Mouse (Mus musculus) hindbrain, postnatal 0 days (tissue): ENCODE results near the gene Gm20388. TPM values are rescaled to one million over a fixed set of nuclear protein-coding genes. Genes with fewer than 3 reads are reported as not detected.
"Not testable (repeated sequence)": the region's sequence is repeated elsewhere in the genome, so short reads cannot be mapped to it uniquely, and the experiment has no call there.

ENCODE experiments used
- ATAC-seq: fragments of 200-750 bp; cut with Nextera tagmentation; 2 replicates; pipeline ENCODE4 v1.8.0; 2017; ENCODE audit warnings: mild to moderate bottlenecking, moderate TSS enrichment, moderate library complexity
- DNase-seq: peaks from one replicate; pipeline ENCODE4 v3.0.0-alpha.2; 2015; ENCODE audit warnings: low spot score
- H3K27ac ChIP-seq: fragments of 300-500 bp; sonication (generic); 2 replicates; pipeline ENCODE4 v1.5.1; 2014; ENCODE audit warnings: mild to moderate bottlenecking
- H3K27me3 ChIP-seq: fragments of 300-500 bp; sonication (generic); 2 replicates; pipeline ENCODE4 v1.6.1; 2014; ENCODE audit warnings: low read length, mixed read lengths; ENCODE audit not compliant: insufficient read depth
- H3K36me3 ChIP-seq: fragments of 300-500 bp; sonication (generic); 2 replicates; pipeline ENCODE4 v1.6.1; 2014; ENCODE audit warnings: low read length, mixed read lengths; ENCODE audit not compliant: insufficient read depth
- H3K4me1 ChIP-seq: fragments of 300-500 bp; sonication (generic); 2 replicates; pipeline ENCODE4 v1.6.1; 2014; ENCODE audit warnings: antibody characterized with exemption, low read length, mixed read lengths; ENCODE audit not compliant: insufficient read depth
- H3K4me2 ChIP-seq: fragments of 300-500 bp; sonication (generic); 2 replicates; pipeline ENCODE4 v1.6.1; 2014; ENCODE audit warnings: low read depth, mild to moderate bottlenecking, low read length, moderate library complexity, mixed read lengths
- H3K4me3 ChIP-seq: fragments of 300-500 bp; sonication (generic); 2 replicates; pipeline ENCODE4 v1.5.1; 2014; ENCODE audit warnings: low read length
- H3K9ac ChIP-seq: fragments of 300-500 bp; sonication (generic); replicated peaks from 2 replicates; pipeline ENCODE4 v1.6.1; 2014; ENCODE audit warnings: mild to moderate bottlenecking, low read length, moderate library complexity, mixed read lengths
- H3K9me3 ChIP-seq: fragments of 300-500 bp; sonication (generic); 2 replicates; pipeline ENCODE4 v1.6.1; 2016; ENCODE audit warnings: low read length, mixed read lengths
- CTCF ChIP-seq: IDR thresholded peaks from 2 replicates; pipeline ENCODE4 v1.5.1; 2016; ENCODE audit warnings: antibody characterized with exemption, control low read depth, low read depth
- WGBS: fragments of 180-500 bp; shearing (Covaris S2); extraction: QIAGEN DNeasy Blood & Tissue Kit; methylation state at CpG from one replicate; pipeline ENCODE4 v1.1.7; 2014; 5-methylcytosine and 5-hydroxymethylcytosine counted together
- polyA plus RNA-seq: library from polyadenylated mRNA; unstranded; fragments of >200 nt; fragmentation: Nextera tagmentation; extraction: Ambion mirVana; gene quantifications from 2 replicates; pipeline ENCODE4 v1.2.1, GENCODE M21; 2015
- total RNA-seq: library from RNA; depleted of rRNA; stranded (reverse); fragments of >200 nt; gene quantifications from 2 replicates; pipeline ENCODE4 v1.2.3, GENCODE M21; 2014

Gene Gm20388
- total and polyA plus RNA-seq, 2 experiments from 2014 or later: 71.3 TPM; not detected in 1

DNA sequence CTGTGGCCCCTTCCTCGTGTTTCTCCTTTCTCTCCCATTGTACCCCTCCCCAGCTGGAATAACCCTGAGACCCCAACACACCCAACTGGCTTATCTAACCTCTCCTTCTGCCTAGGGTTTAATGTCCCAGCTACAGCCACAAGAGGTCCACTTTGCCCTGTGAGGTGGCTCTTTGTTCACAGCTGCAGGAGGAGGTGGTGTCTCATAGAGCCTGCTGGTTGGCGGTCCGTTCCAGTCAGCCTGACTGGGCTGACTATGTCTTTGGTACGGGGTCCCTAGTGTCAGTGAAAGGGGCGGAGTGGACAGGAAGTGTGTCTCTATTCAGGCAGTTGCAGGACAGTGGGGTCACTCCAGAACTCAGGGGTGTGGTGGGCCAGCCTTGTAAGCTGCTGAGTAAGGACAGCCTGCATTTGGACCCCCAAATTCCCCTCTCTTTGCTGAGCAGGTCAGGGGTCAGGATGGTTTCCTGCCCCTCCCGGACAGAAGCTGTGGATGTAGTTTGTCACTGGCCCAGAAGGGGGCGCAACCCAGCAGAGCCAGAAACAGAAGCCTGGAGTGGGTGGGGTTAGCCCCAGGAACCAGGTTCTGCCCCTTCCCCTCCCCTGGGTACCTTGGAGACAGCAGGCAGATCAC is 453.6 kb downstream of the Gm20388 start:
- 48% methylated on average over 7 of the region's 7 CpGs for WGBS
- Histone ChIP-seq H3K9me3 (no peaks in the 10 kb centered on the region), H3K4me3 (no peak overlapping the region), H3K4me1 (peaks cover 9% of the 10 kb centered on the region), H3K9ac (no peak overlapping the region), H3K36me3 (no peaks in the 10 kb centered on the region), H3K27me3 (no peaks in the 10 kb centered on the region), H3K4me2 (no peak overlapping the region), H3K27ac (no peak overlapping the region)
- DNase-seq (no peak), ATAC-seq (no peak)
- peak; percentile 57 for TF ChIP-seq CTCF

DNA sequence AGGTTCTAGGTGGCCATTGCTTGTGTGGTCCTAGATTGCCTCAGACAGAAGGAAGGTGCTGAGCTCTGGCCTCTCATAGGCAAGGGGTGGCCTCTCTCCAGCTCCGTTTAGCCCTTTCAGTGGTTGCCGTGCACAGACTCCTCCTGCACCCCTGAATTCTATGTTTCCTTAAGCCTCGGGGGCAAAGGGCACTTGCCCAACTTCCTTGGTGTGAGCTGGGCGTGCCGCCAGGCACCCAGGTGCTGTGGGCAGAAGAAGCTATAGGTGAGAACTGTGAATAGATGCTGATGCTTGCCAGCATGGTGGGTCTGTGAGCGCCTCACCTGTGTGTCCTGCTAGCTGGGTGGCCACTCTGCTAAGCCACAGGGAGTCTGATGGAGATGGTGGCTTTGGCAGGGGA is 456.2 kb downstream of the Gm20388 start:
- Histone ChIP-seq H3K27me3 (no peaks in the 10 kb centered on the region), H3K27ac (no peak overlapping the region), H3K36me3 (no peaks in the 10 kb centered on the region), H3K9me3 (no peaks in the 10 kb centered on the region), H3K9ac (no peak overlapping the region), H3K4me1 (peaks cover 14% of the 10 kb centered on the region), H3K4me2 (no peak overlapping the region), H3K4me3 (no peak overlapping the region)
- no peak for TF ChIP-seq CTCF
- DNase-seq (no peak), ATAC-seq (no peak)
- 82% methylated on average over 6 of the region's 6 CpGs for WGBS

DNA sequence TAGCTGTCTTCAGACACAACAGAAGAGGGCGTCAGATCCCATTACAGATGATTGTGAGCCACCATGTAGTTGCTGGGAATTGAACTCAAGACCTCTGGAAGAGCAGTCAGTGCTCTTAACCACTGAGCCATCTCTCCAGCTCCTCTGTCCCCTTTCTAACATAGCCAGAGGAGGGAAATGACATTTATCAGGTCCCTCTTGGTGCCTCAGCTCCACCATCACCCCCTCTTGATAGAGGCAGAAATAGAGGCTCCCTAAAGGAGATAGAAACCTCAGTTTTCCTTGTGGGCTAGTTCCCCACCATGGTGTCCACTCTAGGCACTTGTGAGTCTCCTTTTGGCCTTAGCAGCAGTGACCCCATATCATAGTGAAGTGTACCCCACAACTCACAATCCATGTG is 457.6 kb downstream of the Gm20388 start:
- not testable (repeated sequence) for H3K36me3 ChIP-seq, H3K4me2 ChIP-seq, H3K27me3 ChIP-seq, H3K9ac ChIP-seq, ATAC-seq, DNase-seq, H3K4me3 ChIP-seq, H3K9me3 ChIP-seq
- Histone ChIP-seq H3K27ac (peak overlapping the region; percentile 60; the same call in 1 of the 2 replicates), H3K4me1 (peaks cover 14% of the 10 kb centered on the region)
- WGBS: 80% methylated on average over 1 of the region's 1 CpGs

GRCm38 (mm10) chr8:120368814-120369649 is 458.4 kb downstream of the Gm20388 start:
- H3K27me3 ChIP-seq: no peaks in the 10 kb centered on the region
- peak overlapping the region; percentile 60; the same call in 1 of the 2 replicates for H3K27ac ChIP-seq
- no peaks in the 10 kb centered on the region for H3K9me3 ChIP-seq
- peaks cover 10% of the 10 kb centered on the region for H3K4me1 ChIP-seq
- H3K4me2 ChIP-seq: no peak overlapping the region
- H3K4me3 ChIP-seq: no peak overlapping the region
- WGBS: 31% methylated on average over 10 of the region's 11 CpGs
- H3K36me3 ChIP-seq: no peaks in the 10 kb centered on the region
- ATAC-seq: peak; percentile 90
- DNase-seq: peak; percentile 91
- no peak overlapping the region for H3K9ac ChIP-seq
- TF ChIP-seq CTCF: peak; percentile 64

DNA sequence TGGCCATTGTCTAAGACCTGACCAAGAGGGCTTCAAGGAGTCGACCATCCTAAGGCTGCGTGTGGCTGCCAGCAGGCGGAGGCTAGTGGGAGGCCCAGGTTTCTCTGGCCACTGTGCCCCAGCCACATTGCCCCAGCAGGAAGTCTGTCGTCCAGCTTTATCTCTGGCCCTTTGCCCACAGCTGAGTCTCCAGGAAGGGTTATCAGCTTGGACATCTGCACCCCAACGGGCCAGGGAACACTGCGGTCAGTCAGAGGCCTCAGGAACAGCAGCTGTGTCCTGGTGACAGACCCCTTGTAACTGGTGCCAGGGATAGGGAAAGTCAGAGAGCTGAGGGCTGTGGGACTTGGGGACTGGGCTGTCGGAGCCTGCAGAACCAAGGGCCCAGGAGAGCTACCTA is 459.3 kb downstream of the Gm20388 start:
- no peaks in the 10 kb centered on the region for H3K27me3 ChIP-seq
- no peak overlapping the region for H3K9ac ChIP-seq
- no peaks in the 10 kb centered on the region for H3K9me3 ChIP-seq
- no peak for ATAC-seq
- H3K4me3 ChIP-seq: no peak overlapping the region
- TF ChIP-seq CTCF: no peak
- H3K4me1 ChIP-seq: peaks cover 17% of the 10 kb centered on the region
- no peak overlapping the region for H3K27ac ChIP-seq
- no peak overlapping the region for H3K4me2 ChIP-seq
- DNase-seq: no peak
- WGBS: 39% methylated on average over 7 of the region's 7 CpGs
- H3K36me3 ChIP-seq: no peaks in the 10 kb centered on the region

DNA sequence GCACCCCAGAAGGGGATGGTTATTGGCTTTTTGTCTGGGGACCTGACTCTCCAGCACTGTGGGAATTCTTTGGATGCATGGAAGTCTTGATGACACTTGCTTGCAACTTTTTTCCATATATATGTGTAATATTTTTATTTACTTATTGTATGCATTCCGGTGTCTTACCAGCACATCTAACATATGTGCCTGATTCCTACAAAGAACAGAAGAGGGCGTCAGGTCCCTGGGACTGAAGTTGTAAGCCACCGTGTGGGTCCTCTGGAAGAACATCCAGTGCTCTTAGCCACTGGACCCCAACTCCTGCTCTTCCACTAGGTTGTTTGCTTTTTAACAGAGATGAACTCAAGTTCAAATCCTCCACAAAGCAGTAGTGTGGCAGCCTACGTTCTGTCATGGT is 459.8 kb downstream of the Gm20388 start:
- no peaks in the 10 kb centered on the region for H3K9me3 ChIP-seq
- peak; percentile 42; the same call in 1 of the 2 replicates for TF ChIP-seq CTCF
- no peak overlapping the region for H3K4me3 ChIP-seq
- ATAC-seq (no peak), DNase-seq (peak; percentile 42)
- no peak overlapping the region for H3K4me2 ChIP-seq
- no peak overlapping the region for H3K9ac ChIP-seq
- no peaks in the 10 kb centered on the region for H3K36me3 ChIP-seq
- H3K4me1 ChIP-seq: peaks cover 17% of the 10 kb centered on the region
- no peaks in the 10 kb centered on the region for H3K27me3 ChIP-seq
- H3K27ac ChIP-seq: no peak overlapping the region
- 61% methylated on average over 4 of the region's 4 CpGs for WGBS

- TF ChIP-seq CTCF: no peak
Measured at GRCm38 (mm10) chr8:120371146-120371545, 460.5 kb downstream of the Gm20388 start.

More at GRCm38 (mm10) chr8:120371146-120371545, 460.5 kb downstream of the Gm20388 start:
- H3K4me1 ChIP-seq: peaks cover 17% of the 10 kb centered on the region
- no peak overlapping the region for H3K4me3 ChIP-seq
- H3K9me3 ChIP-seq: no peaks in the 10 kb centered on the region
- WGBS: 73% methylated on average over 5 of the region's 5 CpGs
- no peak overlapping the region for H3K4me2 ChIP-seq
- H3K27ac ChIP-seq: no peak overlapping the region
- ATAC-seq: no peak
- no peak overlapping the region for H3K9ac ChIP-seq
- no peaks in the 10 kb centered on the region for H3K36me3 ChIP-seq
- H3K27me3 ChIP-seq: no peaks in the 10 kb centered on the region
- DNase-seq: no peak
